Mouse (Mus musculus): ENCODE data around the gene Rbms2.

Rbms2 gene

DNA sequence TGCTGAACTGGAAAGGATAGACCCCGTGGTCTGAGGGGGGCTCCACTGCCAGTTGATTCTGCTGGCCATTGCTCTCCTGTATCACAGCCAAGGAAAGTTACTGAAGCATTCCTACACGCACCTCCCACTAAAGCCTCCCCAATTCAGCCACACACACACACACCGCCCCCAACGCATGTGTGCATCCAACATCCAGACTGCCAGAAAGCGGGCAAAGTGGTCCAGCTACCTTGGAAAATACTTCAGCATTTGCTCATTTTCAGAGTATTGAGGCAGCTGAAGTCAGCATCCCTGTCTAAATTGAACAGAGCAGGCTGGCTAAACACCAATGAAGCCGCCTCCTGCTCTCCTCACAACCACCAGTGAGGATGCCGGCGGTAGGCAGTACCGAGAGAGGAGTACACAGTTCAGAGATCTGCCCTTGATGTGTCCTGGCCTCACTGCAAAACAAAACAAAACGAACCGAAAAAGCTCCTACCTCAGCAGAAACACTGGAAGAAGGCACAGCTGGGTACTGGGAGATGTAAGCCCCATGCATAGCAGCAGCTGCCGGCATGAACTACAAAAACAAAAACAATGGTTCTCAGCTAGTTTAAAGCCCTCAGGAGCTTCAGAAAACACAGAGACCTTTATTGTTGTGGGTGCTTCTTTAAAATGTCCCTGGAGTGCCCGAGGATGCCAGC, 46.3 kb downstream of the Rbms2 start:
- DNase-seq, result peak; percentile 17

DNA sequence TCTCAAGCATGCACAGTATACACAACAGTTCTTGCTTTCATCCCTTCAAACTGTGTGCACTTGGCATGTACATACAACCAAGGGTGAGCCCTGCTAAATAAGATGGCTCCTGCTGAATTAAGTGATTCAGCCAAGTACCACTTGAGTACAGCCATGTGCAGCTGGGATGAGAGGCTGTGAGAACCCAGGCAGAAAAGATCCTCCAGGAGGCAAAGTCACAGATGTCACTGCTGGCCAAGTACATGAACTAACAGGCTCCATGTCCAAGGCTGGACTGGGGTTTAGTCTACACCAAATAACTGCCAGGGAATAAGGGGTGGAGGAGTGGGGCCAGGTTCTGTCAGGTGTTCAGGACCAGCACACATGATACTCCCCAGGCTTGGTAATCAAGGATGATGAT, 48.3 kb downstream of the Rbms2 start:
- DNase-seq, result no peak

DNA sequence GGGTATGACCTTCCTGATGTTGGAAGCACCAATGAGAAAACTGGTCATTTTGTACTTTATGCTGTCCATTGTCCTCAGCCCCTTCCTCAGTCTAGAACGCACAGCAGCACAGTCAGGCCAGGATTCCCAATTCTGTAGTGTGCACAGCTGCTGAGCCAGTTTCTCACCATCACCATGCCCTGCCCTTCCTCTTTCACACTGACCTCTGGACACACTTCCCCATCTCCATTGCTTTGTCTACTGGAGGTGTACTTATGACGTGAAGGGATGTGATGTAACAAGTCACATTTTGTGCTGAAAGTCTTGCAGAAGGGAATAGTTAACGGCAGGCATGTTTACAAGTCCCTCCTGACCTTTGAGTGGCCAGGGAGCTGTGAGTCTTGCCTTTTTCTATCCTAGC, 48.8 kb downstream of the Rbms2 start:
- DNase-seq, result no peak

DNA sequence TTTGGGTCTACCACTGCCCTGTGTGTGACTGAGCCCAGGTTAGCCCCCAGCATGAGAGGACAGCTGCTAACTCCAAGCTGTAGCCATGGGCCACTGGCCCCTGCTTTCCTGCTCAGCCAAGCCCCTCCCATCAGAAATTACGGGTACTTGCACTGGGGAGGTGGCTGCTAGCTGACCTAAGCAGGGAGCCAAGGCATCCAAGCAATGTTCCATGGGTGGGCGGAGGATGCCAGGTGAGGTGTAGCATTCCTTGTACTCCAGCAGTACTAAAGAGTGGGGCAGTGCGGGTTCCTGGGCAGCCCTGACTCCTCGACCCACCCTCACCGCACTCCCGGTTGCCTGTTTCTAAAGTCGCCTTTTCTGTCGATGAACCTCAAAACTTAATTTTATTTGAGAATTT, 52.0 kb downstream of the Rbms2 start:
- no peak for DNase-seq

DNA sequence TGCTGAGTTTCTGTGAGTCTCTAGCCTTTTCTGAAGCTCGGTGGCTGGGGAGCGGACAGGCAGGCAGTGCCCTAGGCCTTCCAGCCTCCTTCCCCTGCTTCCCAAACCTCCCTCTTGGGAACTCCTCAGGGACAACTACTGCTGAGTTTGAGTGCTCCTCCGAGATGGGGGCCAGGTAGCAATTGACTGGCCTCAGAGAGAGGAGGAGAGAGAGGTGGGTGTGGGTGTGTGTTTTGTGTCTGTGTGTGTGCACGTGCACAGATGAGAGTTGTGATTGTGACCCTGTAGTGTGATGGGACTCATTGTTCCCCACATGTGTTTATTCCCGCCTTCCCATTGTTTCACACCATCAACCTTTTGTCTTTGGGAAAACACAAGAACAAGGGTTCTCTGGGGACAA, 52.6 kb downstream of the Rbms2 start:
- no peak for DNase-seq

DNA sequence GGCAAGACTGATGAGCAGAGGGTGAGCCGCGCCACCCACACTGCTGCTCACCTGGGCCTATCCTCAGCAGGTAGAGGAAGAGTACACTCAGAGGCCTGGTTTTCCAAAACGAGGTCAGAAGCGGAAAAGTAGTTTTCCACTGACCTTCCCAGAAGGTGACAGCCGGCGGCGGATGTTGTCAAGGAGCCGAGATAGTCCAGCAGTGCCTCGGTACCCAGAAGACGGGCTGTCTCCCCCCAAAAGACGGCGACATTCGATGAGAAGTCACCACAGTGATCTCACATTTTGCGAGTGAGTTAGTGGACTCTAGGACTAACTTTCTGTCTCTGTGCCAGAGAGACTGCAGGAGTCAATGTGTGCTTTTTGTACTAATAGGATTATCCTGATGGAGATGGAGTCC, 54.1 kb downstream of the Rbms2 start:
- DNase-seq, result no peak

DNA sequence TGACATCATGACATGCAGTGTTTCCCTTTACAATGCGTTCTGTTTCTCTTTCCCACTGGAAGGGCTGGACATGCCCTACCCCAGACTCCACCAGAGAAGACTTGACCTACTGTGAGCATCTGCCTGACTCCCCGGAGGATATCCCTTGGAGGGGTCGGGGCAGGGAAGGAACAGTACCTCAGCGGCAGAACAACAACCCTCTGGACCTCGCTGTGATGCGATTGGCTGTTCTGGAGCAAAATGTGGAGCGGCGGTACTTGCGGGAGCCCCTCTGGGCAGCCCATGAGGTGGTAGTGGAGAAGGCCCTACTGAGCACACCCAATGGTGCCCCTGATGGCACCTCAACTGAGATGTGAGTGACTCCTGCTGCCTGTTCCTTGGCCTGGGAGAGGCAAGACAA, 55.3 kb downstream of the Rbms2 start:
- no peak for DNase-seq

DNA sequence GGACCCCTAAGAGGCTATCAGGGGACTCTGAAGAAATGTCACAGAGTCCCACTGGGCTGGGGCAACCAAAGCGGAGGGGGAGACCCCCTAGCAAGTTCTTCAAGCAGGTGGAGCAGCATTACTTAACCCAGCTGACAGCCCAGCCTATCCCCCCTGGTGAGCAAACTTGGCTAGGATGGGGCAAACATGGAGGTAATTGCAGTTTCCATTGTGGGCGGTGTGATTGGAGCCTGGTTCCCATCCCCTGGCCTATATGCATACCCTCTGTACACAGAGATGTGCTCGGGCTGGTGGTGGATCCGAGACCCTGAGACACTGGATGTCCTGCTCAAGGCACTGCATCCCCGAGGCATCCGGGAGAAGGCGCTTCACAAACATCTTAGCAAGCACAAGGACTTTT, 56.3 kb downstream of the Rbms2 start:
- no peak for DNase-seq

DNA sequence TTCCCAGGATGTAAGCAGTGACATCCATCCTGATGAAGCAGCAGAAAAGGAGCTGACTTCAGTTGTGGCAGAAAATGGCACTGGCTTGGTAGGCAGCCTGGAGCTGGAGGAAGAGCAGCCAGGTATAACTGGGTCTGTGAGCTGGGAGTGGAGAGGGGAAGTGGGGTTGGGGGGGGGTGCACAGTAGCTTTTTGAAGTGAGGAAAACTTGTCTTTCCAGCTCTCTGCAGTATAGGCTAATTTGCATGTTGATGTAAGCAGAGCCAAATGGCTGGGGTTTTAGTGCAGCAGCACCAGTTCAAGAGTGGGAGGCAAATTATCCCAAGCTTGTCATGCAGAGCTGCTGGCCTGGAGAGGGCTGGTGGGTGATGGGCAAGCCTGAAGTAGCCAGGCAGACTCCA, 68.9 kb downstream of the Rbms2 start:
- DNase-seq, result no peak

DNA sequence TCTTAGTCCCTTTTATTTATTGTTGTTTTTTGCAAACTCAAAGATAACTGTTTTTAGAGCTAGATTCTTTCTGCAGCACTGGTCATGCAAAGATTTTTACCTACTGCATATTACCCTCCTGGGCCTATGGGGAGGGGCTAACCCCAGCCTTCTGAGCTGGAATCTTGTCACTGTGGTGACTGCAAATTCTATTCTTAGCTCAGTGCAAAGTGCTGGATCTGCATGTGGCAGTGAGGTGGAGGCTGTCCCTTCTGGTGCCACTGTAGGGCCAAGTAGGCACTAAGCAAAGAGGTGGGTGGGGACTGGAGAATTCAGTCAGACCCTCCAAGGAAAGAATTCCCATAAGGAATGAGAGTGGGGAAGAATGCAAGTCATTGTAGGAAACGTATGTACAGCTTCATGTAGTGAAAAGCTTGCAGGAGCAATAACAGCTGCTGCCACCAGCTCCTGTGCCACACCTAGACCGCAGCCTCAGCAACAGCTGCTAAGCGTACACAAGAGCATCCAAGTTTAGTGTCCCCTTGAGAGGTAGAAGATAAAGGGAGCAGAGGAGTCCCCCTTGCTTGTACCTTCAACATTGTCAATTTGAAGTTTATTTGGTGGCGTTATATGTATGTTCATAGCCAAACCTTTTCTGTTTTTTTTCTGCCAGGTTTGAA, 69.9 kb downstream of the Rbms2 start:
- DNase-seq, result no peak

DNA sequence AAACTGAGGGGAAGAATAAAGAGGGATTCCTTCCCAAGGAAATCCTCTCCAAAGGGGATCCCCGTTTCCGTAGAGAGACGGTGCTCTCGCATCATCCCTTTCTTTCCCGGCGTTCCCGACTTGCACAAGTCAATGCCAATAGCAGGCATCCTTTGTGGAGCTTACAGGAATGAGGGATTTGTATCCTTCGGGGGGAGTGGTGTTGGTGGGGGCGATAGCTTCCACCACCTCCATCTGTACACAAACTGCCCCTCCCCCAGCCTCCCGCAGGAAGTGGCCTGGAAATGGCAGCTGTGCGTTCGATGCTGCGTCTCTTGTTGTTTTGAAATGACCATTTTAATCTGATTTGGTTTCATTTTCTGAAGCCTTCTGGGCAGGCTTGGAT, 82.5 kb downstream of the Rbms2 start:
- peak; percentile 85 for DNase-seq

DNA sequence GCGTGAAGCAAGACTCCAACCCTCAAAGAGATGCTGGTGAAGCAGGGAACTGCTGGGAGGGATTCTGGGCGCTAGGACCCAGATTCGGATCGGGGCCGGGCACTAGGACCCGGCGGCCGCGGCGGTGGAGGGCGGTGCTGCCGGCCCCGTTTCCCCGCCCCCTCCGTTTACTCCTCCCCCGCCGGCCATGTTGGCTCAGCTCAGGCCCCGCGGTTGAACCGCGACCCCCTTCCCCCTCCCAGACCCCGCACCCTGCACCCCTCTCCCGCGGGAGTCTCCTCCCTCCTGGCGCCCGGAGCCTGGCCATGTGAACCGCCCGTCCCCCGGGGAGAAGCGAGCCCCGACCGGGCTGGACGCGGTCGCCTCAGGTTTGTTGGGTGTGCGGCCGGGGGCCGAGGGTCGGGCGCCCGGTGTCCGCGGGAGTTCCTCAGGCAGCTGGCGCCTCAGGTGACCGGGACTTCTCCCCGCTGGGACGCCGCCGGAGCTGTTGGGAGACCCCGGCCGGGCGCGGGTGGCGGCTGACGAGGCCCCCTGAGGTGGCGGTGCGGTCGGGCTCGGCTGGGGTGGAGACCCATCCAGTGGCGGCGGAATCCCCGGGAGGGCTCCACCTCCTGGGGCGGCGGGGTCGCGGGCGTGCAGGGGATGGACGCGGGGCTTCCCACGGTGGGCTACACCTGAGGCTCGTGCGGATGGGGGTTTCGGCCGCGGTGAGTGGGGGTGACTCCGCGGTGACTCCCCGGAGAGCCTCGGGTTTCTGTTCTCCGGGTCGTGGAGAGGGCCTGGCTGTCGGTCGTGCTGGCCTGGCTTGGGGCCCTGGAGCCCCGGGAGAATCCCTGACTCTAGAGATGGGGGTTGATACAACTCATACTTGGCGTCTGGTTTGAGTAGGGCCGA, 83.2 kb downstream of the Rbms2 start:
- DNase-seq, result peak; percentile 94

DNA sequence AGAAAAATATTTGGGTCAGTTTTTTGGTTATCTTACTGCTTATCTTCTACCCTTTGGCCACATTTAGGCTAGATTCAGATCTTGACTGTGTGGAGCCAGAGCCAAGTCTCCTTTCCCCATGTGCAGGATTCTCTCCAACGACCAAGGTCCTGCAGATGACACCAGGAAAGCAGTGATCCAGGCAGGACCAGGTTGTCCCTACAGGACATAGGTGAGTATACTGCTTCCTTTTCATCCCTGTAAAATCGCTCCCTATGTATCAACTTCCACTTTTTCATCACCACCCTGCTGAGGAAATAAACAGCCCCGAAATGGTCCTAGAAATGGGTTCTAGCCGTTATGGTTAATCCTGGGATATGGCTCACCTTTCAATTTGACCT, 83.8 kb downstream of the Rbms2 start:
- no peak for DNase-seq

DNA sequence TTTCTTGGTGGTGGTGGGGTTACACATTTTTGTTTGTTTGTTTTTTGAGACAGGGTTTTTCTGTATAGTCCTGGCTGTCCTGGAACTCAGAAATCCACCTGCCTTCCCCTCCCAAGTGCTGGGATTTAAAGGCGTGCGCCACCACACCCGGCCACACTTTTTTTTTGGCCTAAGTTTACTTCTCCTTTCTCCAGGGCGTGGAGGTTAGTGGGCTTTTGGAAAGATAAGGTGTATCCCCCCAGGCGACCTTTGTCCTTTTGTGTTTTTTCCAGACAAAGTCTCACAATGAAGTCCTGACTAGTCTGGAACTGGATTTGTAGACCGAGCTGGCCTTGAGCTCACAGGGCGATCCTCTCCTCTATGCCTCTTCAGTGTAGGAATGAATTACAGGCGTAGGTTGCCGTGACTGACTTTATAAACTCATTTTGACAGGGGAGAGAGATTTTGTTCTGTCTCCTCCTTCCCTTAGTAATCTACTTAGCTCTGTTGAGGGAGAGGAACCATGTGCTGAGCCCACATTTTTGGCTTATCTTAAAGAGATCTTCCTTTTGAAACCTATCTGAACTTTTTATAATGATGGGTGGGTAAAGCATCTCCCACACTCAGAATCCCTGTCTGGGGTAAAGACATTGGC, 85.0 kb downstream of the Rbms2 start:
- no peak for DNase-seq

DNA sequence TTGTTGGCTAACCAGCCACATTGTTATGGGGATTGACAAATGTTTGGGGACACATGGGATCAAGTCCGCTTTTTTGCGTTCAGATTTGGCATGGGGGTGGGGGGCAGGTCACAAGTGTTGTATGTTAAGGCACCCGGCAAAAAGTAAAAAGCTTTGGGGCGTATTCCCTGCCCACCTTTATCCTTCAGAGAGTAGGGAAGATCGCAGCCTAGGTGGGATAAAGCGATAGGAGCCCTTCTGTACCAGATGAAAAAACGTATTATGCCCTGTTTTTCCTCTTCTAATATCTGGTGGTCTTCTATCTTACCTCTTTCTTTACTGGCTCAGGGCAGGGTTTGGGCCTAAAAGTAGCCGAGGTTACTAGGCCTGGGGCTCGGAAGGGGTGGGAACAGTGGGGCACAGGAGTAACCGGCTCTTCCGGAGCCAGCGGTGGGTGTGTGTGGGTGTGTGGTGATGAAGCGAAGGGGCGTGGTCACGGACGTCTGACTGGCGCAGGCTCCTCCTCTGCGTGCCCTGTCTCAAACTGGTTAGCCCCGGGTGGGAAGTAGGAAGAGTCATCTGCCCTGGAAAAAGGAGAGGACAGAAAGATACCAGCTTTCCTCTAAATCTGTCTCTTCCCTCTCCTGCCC, 85.6 kb downstream of the Rbms2 start:
- peak; percentile 97 for DNase-seq

DNA sequence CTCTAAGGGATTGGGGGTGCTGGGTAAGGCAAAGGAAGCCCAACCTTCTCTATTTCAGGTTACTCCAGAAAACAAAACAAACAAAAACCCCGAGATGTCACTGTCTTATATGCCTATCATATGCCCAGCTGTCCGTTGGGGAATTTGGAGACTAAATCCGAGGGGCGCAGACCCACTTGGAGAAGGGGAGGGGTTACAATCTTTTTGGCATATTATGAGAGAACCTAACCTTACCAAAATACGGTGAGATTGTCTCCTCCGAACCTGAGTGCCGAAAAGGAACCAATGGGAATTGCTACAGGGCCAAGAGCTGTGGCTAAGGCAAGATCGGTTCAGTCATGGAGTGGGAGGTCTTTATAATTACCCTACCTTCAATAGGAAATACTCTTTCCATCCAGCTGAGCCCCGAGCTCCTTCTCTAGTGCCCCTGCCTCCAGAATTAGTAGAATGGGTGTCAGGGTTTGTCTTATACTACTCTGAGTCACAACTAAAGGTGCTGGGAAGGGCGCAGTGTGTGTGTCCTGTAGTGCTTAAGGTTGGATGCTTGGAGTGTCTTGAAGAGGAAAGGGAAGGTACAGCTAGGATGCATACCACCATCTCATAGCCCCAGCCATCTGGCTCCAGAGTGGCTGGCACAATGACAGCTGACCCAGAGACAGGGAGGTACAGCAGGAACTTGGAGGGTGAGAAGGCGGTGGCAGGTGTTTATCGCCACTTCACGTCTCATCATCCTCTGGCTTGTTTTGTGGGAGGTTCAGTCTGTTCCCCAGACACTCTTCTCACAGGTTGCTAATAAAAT, 86.4 kb downstream of the Rbms2 start:
- peak; percentile 53 for DNase-seq

DNA sequence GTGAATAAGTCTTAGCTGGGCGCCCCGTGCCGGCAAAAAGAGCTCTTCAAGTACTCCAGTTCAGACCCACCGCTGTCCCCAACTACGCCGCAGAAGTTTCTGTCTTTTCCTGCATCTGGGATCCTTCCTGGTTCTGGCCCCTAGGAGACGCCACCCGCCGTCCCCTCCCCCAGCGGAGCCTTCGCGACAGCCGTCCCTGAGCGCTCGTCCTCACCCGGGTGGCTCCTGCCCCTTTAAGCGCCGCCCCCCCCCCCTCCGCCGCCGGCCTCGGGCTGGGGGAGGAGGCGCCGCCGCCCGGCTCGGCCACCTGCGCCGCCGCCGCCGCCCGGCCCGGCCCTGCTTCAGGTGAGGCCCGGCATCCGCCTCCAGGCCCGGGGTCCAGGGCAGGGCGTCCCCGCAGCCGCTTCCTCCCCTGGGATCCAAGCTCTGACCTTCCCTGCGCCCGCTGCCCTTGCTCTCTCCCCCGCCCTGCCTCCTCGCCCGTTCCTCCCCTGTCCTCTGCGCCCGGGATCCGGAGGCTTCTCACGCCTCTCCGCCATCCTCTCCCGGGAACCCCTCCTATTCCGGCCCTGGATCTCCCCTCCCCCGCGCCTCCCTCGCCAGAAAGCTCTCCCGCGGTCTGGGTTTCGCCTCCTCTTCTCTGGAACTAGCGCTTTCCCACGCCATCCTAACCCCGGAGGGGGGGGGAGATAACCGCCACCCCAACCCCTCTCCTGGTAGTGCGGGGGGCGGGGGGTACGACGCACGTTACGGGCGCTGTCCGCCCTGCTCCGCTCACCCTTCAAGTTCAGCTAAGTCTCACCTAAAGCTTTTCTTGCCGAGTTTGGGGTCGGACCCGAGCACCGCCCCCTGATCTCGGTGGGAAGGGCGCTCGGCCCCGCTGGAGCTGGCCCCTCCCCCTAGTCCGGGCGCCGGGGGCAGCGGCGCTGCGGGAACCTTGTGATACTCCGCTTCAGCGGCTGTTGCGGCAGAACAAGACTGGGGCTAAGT, 87.3 kb downstream of the Rbms2 start:
- DNase-seq, result peak; percentile 85

DNA sequence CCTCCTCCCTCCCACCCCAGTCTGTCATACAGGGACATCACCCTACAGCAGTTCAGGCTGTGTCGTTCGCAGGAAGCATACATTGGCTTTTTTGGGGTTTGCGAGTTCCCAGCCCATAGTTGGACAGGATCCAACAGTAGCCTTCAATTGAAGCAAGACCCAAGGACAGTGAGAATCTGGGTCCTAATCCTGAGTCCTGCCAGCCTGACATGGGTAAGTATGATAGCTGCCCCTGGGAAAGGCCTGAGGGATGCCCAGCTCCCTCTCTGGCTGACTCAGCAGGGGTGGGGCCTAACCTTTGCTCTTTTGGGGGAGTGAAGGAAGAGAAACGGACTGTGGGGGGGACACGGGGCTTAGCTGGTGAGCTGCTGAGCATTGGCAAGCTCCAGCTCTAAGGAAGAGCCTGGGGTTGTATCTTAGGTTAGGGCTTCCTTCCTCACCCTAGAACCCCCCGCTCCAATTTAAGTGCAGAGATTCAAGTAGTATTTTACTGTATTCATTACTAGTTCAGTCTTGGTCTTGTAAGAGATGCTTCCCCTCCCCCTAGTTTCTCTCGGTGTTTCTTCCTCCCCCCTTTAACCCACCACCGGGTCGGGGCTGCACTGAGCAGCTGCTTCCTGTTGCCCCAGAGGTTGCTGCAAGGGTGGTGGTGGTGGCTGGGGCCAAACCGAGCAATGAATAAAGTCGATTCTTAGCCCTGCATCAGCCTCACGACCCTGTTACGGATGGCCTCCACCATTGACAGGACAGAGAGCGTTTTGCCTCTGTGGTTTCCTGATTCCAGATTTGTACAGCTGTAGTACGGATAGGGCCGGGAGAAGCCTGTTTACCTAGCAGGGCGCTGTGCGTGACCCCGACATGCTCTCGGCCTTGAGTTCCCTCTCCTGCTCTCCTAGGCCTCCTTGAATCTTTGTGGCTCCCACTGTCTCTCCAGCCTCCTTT, 88.3 kb downstream of the Rbms2 start, which contains the start of gene Baz2a:
Baz2a (plus strand) TSS at position 14 of the 942 bp plus-strand sequence.
- peak; percentile 84 for DNase-seq

Data from thymus, postnatal 4 days (tissue).